Mouse (Mus musculus): Measurements from ENCODE around the gene Arid1b. TPM values are rescaled to one million over a fixed set of nuclear protein-coding genes. Genes with fewer than 3 reads are reported as not detected.

Arid1b gene
- 17.4 and 19.0 TPM in 2 replicates for polyA plus RNA-seq (2016; fragmentation: Nextera tagmentation; extraction: Ambion mirVana)

- peak; percentile 69 for ATAC-seq (ENCODE audit: low FRiP score, low read depth)
- WGBS, result under 1% methylated on average over 56 of the region's 58 CpGs
Measured at GRCm38 (mm10) chr17:4993840-4994503, at the start of gene Arid1b. Arid1b (plus strand) TSS chr17:4994332.

GRCm38 (mm10) chr17:4945311-4945751 is 48.8 kb upstream of the Arid1b start:
- WGBS, result 67% methylated on average over 6 of the region's 6 CpGs
- no peak overlapping the region; the same call in 1 of the 2 replicates for H3K9ac ChIP-seq (replicated peaks)

More at GRCm38 (mm10) chr17:4993840-4994503, at the start of gene Arid1b:
- Histone ChIP-seq H3K36me3 (no peaks in the 10 kb centered on the region), H3K27ac (replicated peaks) (peak within 1 kb of the TSS; percentile 100), H3K4me2 (replicated peaks) (peak within 1 kb of the TSS; percentile 61), H3K4me3 (peak within 1 kb of the TSS; percentile 100), H3K4me1 (peaks cover 31% of the 10 kb centered on the region), H3K9ac (replicated peaks) (peak within 1 kb of the TSS; percentile 100), H3K9me3 (no peaks in the 10 kb centered on the region), H3K27me3 (peaks cover 8% of the 10 kb centered on the region)

GRCm38 (mm10) chr17:4945871-4946331 is 48.2 kb upstream of the Arid1b start:
- peak overlapping the region; percentile 21; the same call in 1 of the 2 replicates for H3K4me2 ChIP-seq (replicated peaks)
- peak overlapping the region; percentile 34; the same call in 1 of the 2 replicates for H3K9ac ChIP-seq (replicated peaks)
- H3K27ac ChIP-seq (replicated peaks), result no peak overlapping the region
- H3K4me3 ChIP-seq, result no peak overlapping the region
- ATAC-seq (ENCODE audit: low FRiP score, low read depth), result 0 out of 2 replicates have a peak, but pooled peaks have one; percentile 27
- H3K4me1 ChIP-seq, result peaks cover 21% of the 10 kb centered on the region
- peaks cover 19% of the 10 kb centered on the region; the same call in 1 of the 2 replicates for H3K27me3 ChIP-seq
- no peaks in the 10 kb centered on the region for H3K9me3 ChIP-seq
- H3K36me3 ChIP-seq, result no peaks in the 10 kb centered on the region
- 21% methylated on average over 11 of the region's 11 CpGs for WGBS

More at GRCm38 (mm10) chr17:4945311-4945751, 48.8 kb upstream of the Arid1b start:
- peaks cover 25% of the 10 kb centered on the region for H3K4me1 ChIP-seq
- H3K36me3 ChIP-seq, result no peaks in the 10 kb centered on the region
- no peak overlapping the region for H3K4me3 ChIP-seq
- no peak for ATAC-seq (ENCODE audit: low FRiP score, low read depth)
- no peaks in the 10 kb centered on the region for H3K9me3 ChIP-seq
- H3K4me2 ChIP-seq (replicated peaks), result no peak overlapping the region
- no peak overlapping the region for H3K27ac ChIP-seq (replicated peaks)
- peaks cover 19% of the 10 kb centered on the region; the same call in 1 of the 2 replicates for H3K27me3 ChIP-seq

GRCm38 (mm10) chr17:4946421-4946974 is 47.6 kb upstream of the Arid1b start:
- Histone ChIP-seq H3K36me3 (no peaks in the 10 kb centered on the region), H3K27me3 (peaks cover 19% of the 10 kb centered on the region; the same call in 1 of the 2 replicates), H3K4me3 (no peak overlapping the region), H3K9ac (replicated peaks) (peak overlapping the region; percentile 34), H3K4me2 (replicated peaks) (peak overlapping the region; percentile 21), H3K27ac (replicated peaks) (no peak overlapping the region), H3K9me3 (no peaks in the 10 kb centered on the region), H3K4me1 (peaks cover 19% of the 10 kb centered on the region)
- WGBS, result 18% methylated on average over 12 of the region's 12 CpGs
- ATAC-seq (ENCODE audit: low FRiP score, low read depth), result 0 out of 2 replicates have a peak, but pooled peaks have one; percentile 27

- Histone ChIP-seq H3K27ac (replicated peaks) (no peak overlapping the region), H3K27me3 (peaks cover 19% of the 10 kb centered on the region; the same call in 1 of the 2 replicates), H3K4me3 (no peak overlapping the region), H3K9me3 (no peaks in the 10 kb centered on the region), H3K4me1 (peaks cover 16% of the 10 kb centered on the region), H3K36me3 (no peaks in the 10 kb centered on the region), H3K4me2 (replicated peaks) (no peak overlapping the region), H3K9ac (replicated peaks) (no peak overlapping the region)
- whole genome bisulfite sequencing, result 34% methylated on average over 3 of the region's 3 CpGs
- no peak for ATAC-seq (ENCODE audit: low FRiP score, low read depth)
Measured at GRCm38 (mm10) chr17:4947013-4947412, 47.1 kb upstream of the Arid1b start.

GRCm38 (mm10) chr17:4947439-4947838 is 46.7 kb upstream of the Arid1b start:
- Histone ChIP-seq H3K9ac (replicated peaks) (no peak overlapping the region), H3K4me1 (peaks cover 16% of the 10 kb centered on the region), H3K4me2 (replicated peaks) (no peak overlapping the region), H3K9me3 (no peaks in the 10 kb centered on the region), H3K27ac (replicated peaks) (no peak overlapping the region), H3K27me3 (peaks cover 19% of the 10 kb centered on the region; the same call in 1 of the 2 replicates), H3K4me3 (no peak overlapping the region), H3K36me3 (no peaks in the 10 kb centered on the region)
- 69% methylated on average over 2 of the region's 2 CpGs for WGBS
- no peak for ATAC-seq (ENCODE audit: low FRiP score, low read depth)

- H3K4me3 ChIP-seq, result no peak overlapping the region
- H3K27ac ChIP-seq (replicated peaks), result no peak overlapping the region
- ATAC-seq (ENCODE audit: low FRiP score, low read depth), result no peak
- no peak overlapping the region for H3K9ac ChIP-seq (replicated peaks)
- no peaks in the 10 kb centered on the region for H3K9me3 ChIP-seq
- H3K27me3 ChIP-seq, result peaks cover 19% of the 10 kb centered on the region; the same call in 1 of the 2 replicates
- no peak overlapping the region for H3K4me2 ChIP-seq (replicated peaks)
- 59% methylated on average over 3 of the region's 3 CpGs for WGBS
- no peaks in the 10 kb centered on the region for H3K36me3 ChIP-seq
- H3K4me1 ChIP-seq, result peaks cover 16% of the 10 kb centered on the region
Measured at GRCm38 (mm10) chr17:4948501-4948900, 45.6 kb upstream of the Arid1b start.

- Histone ChIP-seq H3K9me3 (no peaks in the 10 kb centered on the region), H3K4me2 (replicated peaks) (no peak overlapping the region), H3K4me3 (no peak overlapping the region), H3K4me1 (peaks cover 8% of the 10 kb centered on the region), H3K27ac (replicated peaks) (no peak overlapping the region), H3K9ac (replicated peaks) (no peak overlapping the region), H3K27me3 (no peaks in the 10 kb centered on the region), H3K36me3 (no peaks in the 10 kb centered on the region)
- no peak for ATAC-seq (ENCODE audit: low FRiP score, low read depth)
- WGBS, result 71% methylated on average over 4 of the region's 4 CpGs
Measured at GRCm38 (mm10) chr17:4954431-4954830, 39.7 kb upstream of the Arid1b start.

- H3K9me3 ChIP-seq, result no peaks in the 10 kb centered on the region
- WGBS, result 87% methylated on average over 10 of the region's 10 CpGs
- no peak overlapping the region for H3K4me2 ChIP-seq (replicated peaks)
- H3K27me3 ChIP-seq, result no peaks in the 10 kb centered on the region; the same call in 1 of the 2 replicates
- H3K36me3 ChIP-seq, result no peaks in the 10 kb centered on the region
- ATAC-seq (ENCODE audit: low FRiP score, low read depth), result no peak
- no peaks in the 10 kb centered on the region for H3K4me1 ChIP-seq
- H3K9ac ChIP-seq (replicated peaks), result no peak overlapping the region
- no peak overlapping the region for H3K27ac ChIP-seq (replicated peaks)
- no peak overlapping the region for H3K4me3 ChIP-seq
Measured at GRCm38 (mm10) chr17:4964192-4964877, 29.8 kb upstream of the Arid1b start.

- no peak overlapping the region for H3K4me2 ChIP-seq (replicated peaks)
- H3K9ac ChIP-seq (replicated peaks), result no peak overlapping the region
- no peaks in the 10 kb centered on the region; the same call in 1 of the 2 replicates for H3K27me3 ChIP-seq
- no peaks in the 10 kb centered on the region for H3K9me3 ChIP-seq
- H3K36me3 ChIP-seq, result no peaks in the 10 kb centered on the region
- ATAC-seq (ENCODE audit: low FRiP score, low read depth), result no peak
- 70% methylated on average over 4 of the region's 4 CpGs for WGBS
- no peaks in the 10 kb centered on the region for H3K4me1 ChIP-seq
- H3K4me3 ChIP-seq, result no peak overlapping the region
- no peak overlapping the region for H3K27ac ChIP-seq (replicated peaks)
Measured at GRCm38 (mm10) chr17:4967201-4967600, 26.9 kb upstream of the Arid1b start.

- Histone ChIP-seq H3K4me1 (no peaks in the 10 kb centered on the region), H3K9ac (replicated peaks) (no peak overlapping the region), H3K36me3 (no peaks in the 10 kb centered on the region), H3K27me3 (no peaks in the 10 kb centered on the region; the same call in 1 of the 2 replicates), H3K4me3 (no peak overlapping the region), H3K27ac (replicated peaks) (no peak overlapping the region), H3K4me2 (replicated peaks) (no peak overlapping the region), H3K9me3 (no peaks in the 10 kb centered on the region)
- ATAC-seq (ENCODE audit: low FRiP score, low read depth), result no peak
- 93% methylated on average over 3 of the region's 3 CpGs for WGBS
Measured at GRCm38 (mm10) chr17:4968035-4968434, 26.1 kb upstream of the Arid1b start.

All from midbrain, embryonic 12.5 days (tissue).